Mouse (Mus musculus) embryo, embryonic 11.5 days (tissue): ENCODE results near the gene Spryd3.

Source experiments
- DNase-seq: peaks from one replicate; pipeline ENCODE4 v3.0.0-alpha.2; 2012; ENCODE audit warnings: low read depth, low spot score

Spryd3 gene

DNA sequence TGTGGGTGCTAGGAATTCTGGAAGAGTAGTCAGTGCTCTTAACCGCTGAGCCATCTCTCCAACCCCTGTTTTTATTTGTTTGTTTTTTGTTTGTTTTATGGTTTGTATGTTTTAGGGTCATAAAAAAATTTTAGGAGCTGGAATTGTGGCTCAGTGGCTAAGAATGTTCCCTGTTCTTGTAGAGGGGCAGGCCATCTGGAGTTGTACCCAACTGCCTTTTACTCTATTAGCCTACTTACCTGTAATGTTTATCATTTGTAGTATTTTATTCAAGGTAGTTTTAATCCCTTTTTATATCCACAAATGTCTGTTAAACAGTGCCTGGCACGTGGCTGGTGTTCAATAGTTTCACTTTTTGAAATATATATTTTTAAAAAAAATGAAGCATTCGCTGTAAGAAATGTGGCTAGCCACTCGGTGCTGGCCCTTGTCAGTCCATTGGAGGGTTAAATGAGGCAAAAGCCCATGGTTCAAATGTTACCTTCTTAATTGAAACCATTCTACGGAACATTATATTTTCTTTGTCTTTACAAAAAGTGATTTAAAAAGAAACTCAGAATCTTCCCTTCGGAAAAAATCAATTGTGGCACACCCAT is 63.0 kb downstream of the Spryd3 start:
- DNase-seq: no peak

DNA sequence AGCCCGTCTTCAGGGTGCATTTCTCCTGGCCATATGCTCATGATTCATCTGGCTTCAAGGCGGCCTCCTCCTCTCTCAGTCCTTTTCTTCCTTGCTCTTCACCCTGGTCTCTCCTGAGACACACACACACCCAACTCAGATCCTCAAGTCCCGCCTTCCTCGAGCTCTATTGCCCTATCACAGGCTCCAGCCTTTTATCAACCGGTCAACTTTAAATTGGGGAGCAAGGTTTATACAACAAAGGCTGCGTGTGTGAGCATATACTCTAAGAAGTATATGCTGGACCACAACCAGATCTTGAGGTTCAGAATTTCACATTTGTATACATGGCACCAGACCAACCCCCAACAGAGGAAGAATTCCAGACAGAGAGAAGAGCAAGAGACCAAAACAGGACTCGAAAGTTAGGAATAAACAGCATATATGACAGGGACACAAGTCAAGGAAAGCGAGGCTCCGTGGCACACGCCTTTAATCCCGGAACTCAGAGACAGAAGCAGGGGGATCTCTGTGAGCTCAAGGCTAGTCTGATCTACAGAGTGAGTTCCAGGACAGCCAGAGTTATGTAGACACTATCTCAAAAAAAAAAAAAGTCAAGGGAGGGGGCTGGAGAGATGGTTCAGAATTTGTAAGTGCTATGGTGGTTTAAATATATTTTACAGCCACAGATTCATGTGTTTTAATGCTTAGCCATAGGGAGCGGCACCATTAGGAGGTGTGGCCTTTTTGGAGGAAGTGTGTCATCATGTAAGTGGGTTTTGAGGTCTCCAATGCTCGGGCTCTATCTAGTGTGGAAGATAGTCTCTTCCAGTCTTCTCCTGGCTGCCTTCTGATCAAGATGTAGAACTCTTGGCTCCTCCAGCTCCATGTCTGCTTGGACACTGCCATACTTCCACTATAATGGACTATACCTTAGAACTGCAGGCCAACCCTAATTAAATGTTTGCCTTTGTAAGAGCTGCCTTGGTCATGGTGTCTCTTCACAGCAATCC is 65.3 kb downstream of the Spryd3 start:
- DNase-seq: no peak
